Mouse (Mus musculus) spleen, postnatal 14 days (tissue): ENCODE data around the gene Arid1b.

ENCODE experiments used
- DNase-seq, 2 experiments: peaks; one replicate each; pipeline ENCODE4 v3.0.0; 2021 to 2022; ENCODE audit warnings: low spot score in 2 of 2

The Arid1b gene

GRCm38 (mm10) chr17:4993840-4994503, at the start of gene Arid1b:
Arid1b (plus strand) TSS chr17:4994332.
- peak; percentile 72 to 80 for DNase-seq

DNA sequence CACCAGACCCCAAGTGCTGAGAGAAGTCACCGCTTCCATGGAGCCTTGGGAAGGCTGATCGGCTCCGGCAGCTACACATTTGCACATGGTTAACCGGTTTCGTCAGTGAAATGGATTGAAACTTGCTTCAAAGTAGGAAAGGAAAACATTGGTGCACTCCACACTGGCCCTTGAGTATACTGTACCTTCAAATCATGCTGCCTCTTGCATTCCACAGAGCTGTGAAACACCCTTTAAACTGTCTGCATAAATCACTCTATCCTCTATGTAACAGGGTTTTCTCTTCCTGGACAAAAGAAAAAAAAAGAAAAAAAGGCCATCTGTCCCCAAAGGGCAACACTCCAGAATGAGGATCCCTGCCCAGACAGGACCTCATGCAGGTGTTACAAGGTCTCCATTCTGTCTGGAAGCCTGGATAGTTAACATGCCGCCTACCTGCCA, 48.8 kb upstream of the Arid1b start:
- DNase-seq, result no peak

DNA sequence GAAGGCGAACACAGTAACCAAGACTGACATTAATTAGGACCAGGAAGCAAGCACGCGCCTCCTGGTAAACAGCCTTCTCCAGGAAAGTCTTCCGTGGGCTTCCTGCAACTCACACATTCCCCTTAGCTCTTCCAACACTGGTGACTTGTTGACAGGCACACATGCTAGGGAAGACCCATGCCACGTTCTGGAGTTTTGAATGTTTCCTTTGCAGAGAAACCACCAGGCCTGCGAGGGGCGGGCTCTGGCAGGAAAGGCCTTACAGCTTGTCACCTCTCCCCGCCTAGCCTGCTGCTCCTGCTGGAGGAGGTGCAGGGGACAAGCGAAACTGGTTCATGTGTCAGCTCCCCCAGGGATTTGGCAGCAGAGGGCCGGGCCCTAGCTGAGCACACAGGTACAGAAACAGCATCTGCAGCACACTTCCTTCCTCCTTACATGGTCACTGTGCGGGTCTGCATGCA, 48.2 kb upstream of the Arid1b start:
- peak in 1 of 2 experiments; percentile 8 for DNase-seq

DNA sequence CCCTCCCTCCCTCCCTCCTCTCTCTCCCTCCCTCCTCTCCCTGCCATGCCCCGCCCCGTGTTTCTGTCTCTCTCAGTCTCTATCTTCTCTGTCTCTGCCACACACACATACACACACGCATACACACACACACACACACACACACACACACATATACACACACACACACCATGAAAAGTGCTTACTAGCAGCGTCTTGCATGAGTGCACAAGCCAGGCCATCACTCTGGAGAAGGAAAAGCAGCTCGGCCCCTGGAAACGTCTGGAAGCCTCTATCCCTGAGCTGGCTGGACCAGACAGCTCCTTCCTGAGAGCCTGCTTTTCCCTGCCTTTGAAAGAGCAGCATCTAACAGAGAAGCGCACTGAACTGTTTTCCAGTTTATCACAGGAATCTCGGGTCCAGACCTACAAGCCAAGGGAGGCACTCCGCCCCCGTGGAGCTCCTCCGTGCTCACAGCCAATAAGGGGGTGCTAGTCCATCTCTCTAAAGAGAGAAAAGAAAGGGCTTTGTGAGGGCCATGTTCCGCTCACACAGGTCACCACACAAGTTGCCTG, 47.6 kb upstream of the Arid1b start:
- DNase-seq, result no peak

GRCm38 (mm10) chr17:4947013-4947412, 47.1 kb upstream of the Arid1b start:
- DNase-seq, result no peak

GRCm38 (mm10) chr17:4947439-4947838, 46.7 kb upstream of the Arid1b start:
- no peak for DNase-seq

DNA sequence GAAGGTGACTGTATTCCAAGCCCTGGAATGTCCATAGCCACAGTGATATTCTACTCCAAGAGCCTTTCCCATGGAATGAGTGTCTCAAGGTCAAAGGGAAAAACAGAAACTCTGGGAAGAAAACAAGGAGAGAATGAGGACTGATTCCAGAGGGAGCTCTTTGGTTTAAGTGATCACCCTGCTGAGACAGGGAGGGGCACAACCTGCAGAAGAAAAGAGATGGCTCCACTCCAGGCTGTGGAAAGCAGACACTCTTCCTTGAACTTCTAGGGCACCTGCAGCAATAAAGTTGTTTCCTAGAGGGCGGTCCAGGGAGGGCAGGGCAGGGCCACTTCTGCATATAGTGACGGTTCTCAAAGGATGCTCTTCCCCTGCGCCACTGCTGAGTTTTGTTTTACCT, 45.6 kb upstream of the Arid1b start:
- no peak for DNase-seq

GRCm38 (mm10) chr17:4954431-4954830, 39.7 kb upstream of the Arid1b start:
- DNase-seq, result no peak

DNA sequence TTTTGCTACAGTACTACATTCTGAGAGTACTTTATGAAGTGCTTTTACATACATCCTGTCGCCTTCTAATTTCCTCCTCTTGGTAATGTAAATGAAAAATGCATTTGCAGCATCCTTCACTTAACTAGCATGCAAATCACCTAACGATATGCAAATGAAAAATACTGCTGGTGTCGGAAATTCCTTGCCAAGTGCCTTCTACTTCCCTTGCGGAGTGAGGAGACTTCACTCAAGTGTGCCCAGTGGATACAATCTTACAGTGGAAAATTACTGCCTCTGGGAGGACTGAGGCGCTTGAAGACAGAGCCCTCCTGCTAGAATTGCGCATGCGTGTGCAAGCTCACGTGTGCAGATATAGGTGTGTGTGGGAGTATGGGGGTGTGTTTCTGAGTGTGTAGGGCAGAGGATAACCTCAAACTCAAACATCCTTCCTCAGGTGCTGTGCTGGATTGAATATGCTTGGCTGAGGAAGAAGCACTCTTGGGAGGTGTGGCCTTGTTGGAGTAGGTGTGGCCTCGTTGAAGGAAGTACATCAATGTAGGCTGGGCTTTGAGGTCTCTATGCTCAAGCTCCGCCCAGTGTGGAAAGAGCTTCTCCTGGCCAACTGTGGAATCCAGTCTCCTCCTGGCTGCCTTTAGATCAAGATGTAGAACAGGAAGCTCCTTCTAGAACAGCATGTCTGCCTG, 29.8 kb upstream of the Arid1b start:
- DNase-seq, result no peak

- DNase-seq, result no peak
Observed at GRCm38 (mm10) chr17:4967201-4967600, 26.9 kb upstream of the Arid1b start.

DNA sequence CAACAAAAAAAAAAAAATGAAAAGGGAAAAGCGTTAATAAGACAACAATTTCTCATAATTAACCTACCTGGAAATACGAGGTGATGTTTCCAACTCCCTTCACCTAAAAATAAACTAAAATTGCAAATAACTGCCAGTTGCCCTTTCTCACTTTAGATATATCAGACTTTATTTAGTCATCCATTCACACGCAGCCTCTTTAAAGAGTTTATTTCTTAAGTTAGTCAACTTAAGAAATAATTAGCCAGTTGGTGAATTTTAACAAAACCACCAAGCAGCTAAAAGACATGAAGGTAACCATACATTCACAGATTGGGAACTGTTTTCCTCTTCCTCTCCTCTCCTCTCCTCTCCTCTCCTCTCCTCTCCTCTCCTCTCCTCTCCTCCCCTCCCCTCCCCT, 26.1 kb upstream of the Arid1b start:
- no peak for DNase-seq

DNA sequence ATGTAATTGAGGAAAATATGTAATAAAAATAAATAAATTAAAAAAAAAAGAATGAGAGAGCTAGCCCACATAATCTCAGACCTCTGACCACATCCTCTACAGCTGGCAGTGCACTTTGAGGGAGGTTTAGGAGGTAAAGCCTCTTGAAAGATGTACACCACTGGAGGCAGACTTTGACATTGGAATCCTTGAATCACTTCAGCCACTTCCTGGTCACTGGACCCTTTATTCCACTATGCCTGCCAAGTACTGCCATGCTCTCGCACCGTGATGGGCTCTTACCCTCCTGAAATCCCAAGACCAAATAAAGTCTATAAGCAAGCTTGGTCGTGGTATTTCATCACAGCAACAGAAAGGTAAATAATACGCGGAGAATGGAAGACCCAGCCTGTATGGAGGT, 25.3 kb upstream of the Arid1b start:
- no peak for DNase-seq

- DNase-seq, result no peak
Observed at GRCm38 (mm10) chr17:4972261-4972660, 21.9 kb upstream of the Arid1b start.

- no peak for DNase-seq
Observed at GRCm38 (mm10) chr17:4974736-4975135, 19.4 kb upstream of the Arid1b start.

DNA sequence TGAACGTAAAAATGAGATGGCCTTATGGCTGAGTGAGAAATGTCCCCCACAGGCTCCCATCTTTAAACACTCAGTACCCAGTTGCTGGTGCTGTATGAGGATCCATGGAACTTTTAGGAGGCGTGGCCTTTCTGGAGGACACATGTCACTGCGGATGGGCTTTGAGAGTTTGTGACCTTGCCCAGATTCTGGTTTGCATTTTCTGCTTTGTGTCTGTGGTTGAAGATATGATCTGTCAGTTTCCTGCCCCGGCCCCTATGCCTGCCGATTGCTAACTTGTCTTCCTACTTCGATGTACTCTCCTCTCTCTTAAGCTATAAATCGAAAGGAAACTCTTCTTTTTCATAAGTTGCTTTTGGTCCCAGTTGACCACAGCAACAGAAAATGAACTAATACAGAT, 14.0 kb upstream of the Arid1b start:
- no peak for DNase-seq

- DNase-seq, result no peak
Observed at GRCm38 (mm10) chr17:4982819-4983218, 11.3 kb upstream of the Arid1b start.

- DNase-seq, result no peak
Observed at GRCm38 (mm10) chr17:4984691-4985090, 9.4 kb upstream of the Arid1b start.

DNA sequence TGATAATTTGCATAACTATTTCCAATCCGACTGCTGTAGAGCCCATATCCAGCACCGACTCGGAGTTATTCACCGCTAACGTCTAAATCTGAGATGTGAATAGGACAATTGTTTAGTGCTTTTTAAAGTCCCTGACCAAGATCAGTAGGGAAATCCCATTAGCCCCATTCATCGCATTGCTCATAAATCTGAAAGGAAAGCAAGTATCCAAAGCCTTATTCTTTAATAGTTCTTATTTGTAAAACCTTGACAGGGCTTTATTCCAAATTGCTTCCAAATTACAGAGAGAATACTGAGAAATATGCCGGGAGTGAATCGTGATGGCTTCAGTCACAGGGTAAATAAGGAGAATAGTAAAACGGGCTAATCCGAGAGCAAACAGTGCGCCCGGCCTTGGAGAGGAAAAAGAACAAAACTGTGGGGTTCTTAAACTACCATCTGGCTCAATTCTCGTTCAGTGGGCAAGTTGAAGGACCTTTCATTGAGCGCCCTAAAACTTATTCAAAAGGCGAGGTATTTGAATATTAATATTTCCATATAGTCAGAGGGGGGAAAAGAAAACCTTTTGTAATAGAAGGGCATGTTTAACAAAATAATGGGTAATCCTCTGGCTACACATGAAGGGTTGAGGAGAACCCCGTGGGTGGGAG, 3.1 kb upstream of the Arid1b start:
- DNase-seq, result no peak

- no peak for DNase-seq
Observed at GRCm38 (mm10) chr17:4991600-4991999, 2.5 kb upstream of the Arid1b start.

- no peak for DNase-seq
Observed at GRCm38 (mm10) chr17:4993497-4993839, 664 bp upstream of the Arid1b start.

- DNase-seq, result no peak
Observed at GRCm38 (mm10) chr17:4994504-4994812, 326 bp downstream of the Arid1b start.

GRCm38 (mm10) chr17:4994813-4995560, 855 bp downstream of the Arid1b start:
- DNase-seq, result peak; percentile 49 to 60
